Mouse (Mus musculus) heart, embryonic 12.5 days (tissue): Measurements from ENCODE around the gene Tmem200c. TPM values are rescaled to one million over a fixed set of nuclear protein-coding genes. Genes with fewer than 3 reads are reported as not detected.

Experiments used
- polyA plus RNA-seq: library from polyadenylated mRNA; unstranded; fragments of >200 nt; fragmentation: Nextera tagmentation; extraction: Ambion mirVana; gene quantifications from 2 replicates; pipeline ENCODE4 v1.2.1, GENCODE M21; 2016

Gene Tmem200c
- polyA plus RNA-seq, 1 experiment from 2014 or later: 0.32 TPM

Other genes with a start within 250 kb of the Tmem200c start
- gene Epb41l3, start 249.1 kb downstream of the Tmem200c start, polyA plus RNA-seq: 140 and 144 TPM in 2 replicates